Mouse (Mus musculus): ENCODE results near the gene Syk. TPM values are rescaled to one million over a fixed set of nuclear protein-coding genes. Genes with fewer than 3 reads are reported as not detected.
A peak's percentile ranks its signal among the peaks of the same experiment; 100 is the strongest.

Syk gene
- polyA plus RNA-seq, 1 experiment from 2014 or later: 4.3 TPM

DNA sequence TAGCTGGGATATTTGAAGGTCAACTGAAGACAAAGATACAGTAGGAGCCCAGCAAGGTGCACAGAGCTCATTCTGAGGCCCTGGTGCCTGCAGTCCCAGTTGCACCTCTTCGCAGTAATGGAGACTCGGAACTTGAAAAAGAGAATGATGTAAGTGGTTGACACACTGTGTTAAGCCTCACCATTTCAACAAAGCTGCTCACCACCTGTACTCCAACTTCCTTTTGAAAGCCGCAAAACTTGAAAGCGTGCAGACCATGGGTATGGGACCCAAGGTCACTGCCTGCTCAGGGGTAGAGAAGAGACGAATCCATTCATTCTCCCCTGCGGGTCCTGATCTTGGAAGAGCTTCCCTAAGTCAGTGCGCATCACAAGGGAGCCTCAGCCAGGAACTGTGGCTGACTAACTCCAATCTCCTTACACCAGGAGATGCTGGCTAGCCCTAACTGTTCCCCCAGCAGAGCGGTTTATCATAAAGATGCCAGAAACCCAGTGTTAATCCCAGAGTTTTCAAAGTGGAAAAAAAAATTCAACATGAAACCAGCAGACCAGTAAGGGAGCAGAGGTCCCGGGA lies 16.7 kb upstream of the Syk start:
- Histone ChIP-seq H3K27ac (ENCODE audit: low read length) (no peak overlapping the region), H3K27me3 (replicated peaks; ENCODE audit: insufficient read depth, low read length) (no peaks in the 10 kb centered on the region), H3K9ac (replicated peaks; ENCODE audit: low read depth) (no peak overlapping the region), H3K4me1 (ENCODE audit: insufficient read depth, low read depth, low read length) (no peaks in the 10 kb centered on the region), H3K36me3 (ENCODE audit: insufficient read depth, low read length) (no peaks in the 10 kb centered on the region), H3K4me2 (replicated peaks; ENCODE audit: low read depth, low read length) (no peak overlapping the region), H3K9me3 (ENCODE audit: low read length) (no peaks in the 10 kb centered on the region), H3K4me3 (ENCODE audit: low read depth, low read length) (no peak overlapping the region)
- WGBS: 85% methylated on average over 9 of the region's 9 CpGs
- ATAC-seq (no peak), DNase-seq (ENCODE audit: low spot score) (no peak)
- TF ChIP-seq CTCF (IDR thresholded peaks at IDR 0.05) (no peak), EP300 (IDR thresholded peaks at IDR 0.05) (no peak)

DNA sequence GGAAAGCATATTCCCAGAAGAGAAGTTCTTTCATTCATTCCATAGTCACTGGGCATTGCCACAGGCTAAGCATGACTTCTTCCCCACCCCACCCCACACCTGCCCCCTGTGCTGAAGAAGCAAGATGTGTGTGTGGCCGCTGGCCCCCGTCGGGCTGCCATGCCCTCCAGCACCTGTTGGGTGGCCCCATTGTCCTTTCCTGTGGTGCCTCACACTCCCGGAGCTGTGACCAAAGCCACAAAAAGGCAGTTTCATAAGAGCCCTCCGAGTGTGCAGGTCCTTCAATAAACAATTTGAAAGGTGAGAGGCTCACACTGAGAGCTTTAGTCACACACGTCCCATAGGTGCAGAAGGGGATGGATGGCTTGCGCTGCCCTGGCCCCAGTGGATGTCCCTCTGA lies 16.2 kb upstream of the Syk start:
- DNase-seq (ENCODE audit: low spot score) (no peak), ATAC-seq (no peak)
- Histone ChIP-seq H3K4me1 (ENCODE audit: insufficient read depth, low read depth, low read length) (no peaks in the 10 kb centered on the region), H3K4me3 (ENCODE audit: low read depth, low read length) (no peak overlapping the region), H3K27me3 (replicated peaks; ENCODE audit: insufficient read depth, low read length) (no peaks in the 10 kb centered on the region), H3K4me2 (replicated peaks; ENCODE audit: low read depth, low read length) (no peak overlapping the region), H3K27ac (ENCODE audit: low read length) (no peak overlapping the region), H3K9me3 (ENCODE audit: low read length) (no peaks in the 10 kb centered on the region), H3K36me3 (ENCODE audit: insufficient read depth, low read length) (no peaks in the 10 kb centered on the region), H3K9ac (replicated peaks; ENCODE audit: low read depth) (no peak overlapping the region)
- no peak for TF ChIP-seq CTCF (IDR thresholded peaks at IDR 0.05)
- no peak for TF ChIP-seq EP300 (IDR thresholded peaks at IDR 0.05)
- WGBS: 56% methylated on average over 7 of the region's 7 CpGs

DNA sequence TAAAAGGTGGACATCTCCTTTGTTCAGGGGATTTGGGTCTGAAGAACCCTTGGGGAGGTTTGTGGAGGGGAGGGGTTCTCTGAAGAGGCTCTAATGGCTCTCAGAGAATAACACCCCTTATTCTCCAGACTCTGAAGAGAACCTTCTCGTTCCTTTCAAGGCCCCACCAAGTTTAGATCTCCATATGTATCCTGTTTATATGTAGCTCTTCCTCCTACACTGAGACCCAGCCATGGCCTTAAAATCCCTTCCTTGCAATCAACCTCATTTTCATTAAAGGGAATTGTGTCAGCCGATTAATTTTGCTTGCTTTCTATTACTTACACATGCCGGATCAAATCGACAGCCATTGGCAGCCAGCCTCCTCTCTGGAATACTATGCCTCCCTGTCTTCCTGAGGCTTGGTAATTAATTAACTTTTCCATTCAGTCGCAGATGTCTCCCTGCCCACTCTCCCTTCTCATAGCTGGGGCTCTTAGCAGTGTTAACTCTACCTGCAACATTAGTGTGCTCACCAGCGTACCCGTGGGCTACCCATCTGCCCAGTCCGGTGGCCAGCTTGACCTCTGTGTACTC lies 13.7 kb upstream of the Syk start:
- 39% methylated on average over 8 of the region's 8 CpGs for WGBS
- peak; percentile 40; the same call in 1 of the 2 replicates for ATAC-seq
- Histone ChIP-seq H3K4me3 (ENCODE audit: low read depth, low read length) (no peak overlapping the region), H3K9ac (replicated peaks; ENCODE audit: low read depth) (no peak overlapping the region), H3K9me3 (ENCODE audit: low read length) (no peaks in the 10 kb centered on the region), H3K36me3 (ENCODE audit: insufficient read depth, low read length) (no peaks in the 10 kb centered on the region), H3K27me3 (replicated peaks; ENCODE audit: insufficient read depth, low read length) (no peaks in the 10 kb centered on the region), H3K4me1 (ENCODE audit: insufficient read depth, low read depth, low read length) (no peaks in the 10 kb centered on the region), H3K27ac (ENCODE audit: low read length) (no peak overlapping the region), H3K4me2 (replicated peaks; ENCODE audit: low read depth, low read length) (no peak overlapping the region)
- peak; percentile 62 for DNase-seq (ENCODE audit: low spot score)
- TF ChIP-seq CTCF (IDR thresholded peaks at IDR 0.05) (no peak), EP300 (IDR thresholded peaks at IDR 0.05) (peak; percentile 85)

DNA sequence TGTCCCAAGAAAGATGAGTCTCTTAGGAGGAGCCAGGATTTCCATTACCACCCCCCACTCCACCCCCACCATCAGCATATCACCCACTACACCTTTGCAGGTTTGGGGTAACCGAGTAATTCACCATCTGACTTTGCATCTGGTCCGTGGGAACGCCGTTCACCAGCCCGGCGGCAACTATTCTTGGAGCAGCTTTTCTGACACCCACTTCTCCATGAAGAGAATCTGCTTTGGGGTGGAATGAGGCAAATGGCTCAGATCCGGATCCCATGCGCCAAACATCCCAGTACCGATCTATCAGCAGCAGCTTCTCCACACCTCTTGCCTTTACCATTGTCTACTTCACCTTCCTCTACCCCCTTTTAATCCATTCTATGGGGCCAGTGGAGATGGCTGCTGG lies 12.7 kb upstream of the Syk start:
- Histone ChIP-seq H3K9me3 (ENCODE audit: low read length) (no peaks in the 10 kb centered on the region), H3K4me3 (ENCODE audit: low read depth, low read length) (no peak overlapping the region), H3K9ac (replicated peaks; ENCODE audit: low read depth) (no peak overlapping the region), H3K4me1 (ENCODE audit: insufficient read depth, low read depth, low read length) (no peaks in the 10 kb centered on the region), H3K4me2 (replicated peaks; ENCODE audit: low read depth, low read length) (no peak overlapping the region), H3K36me3 (ENCODE audit: insufficient read depth, low read length) (no peaks in the 10 kb centered on the region), H3K27me3 (replicated peaks; ENCODE audit: insufficient read depth, low read length) (no peaks in the 10 kb centered on the region), H3K27ac (ENCODE audit: low read length) (no peak overlapping the region)
- no peak for ATAC-seq
- no peak for DNase-seq (ENCODE audit: low spot score)
- no peak for TF ChIP-seq EP300 (IDR thresholded peaks at IDR 0.05)
- 91% methylated on average over 9 of the region's 9 CpGs for WGBS

DNA sequence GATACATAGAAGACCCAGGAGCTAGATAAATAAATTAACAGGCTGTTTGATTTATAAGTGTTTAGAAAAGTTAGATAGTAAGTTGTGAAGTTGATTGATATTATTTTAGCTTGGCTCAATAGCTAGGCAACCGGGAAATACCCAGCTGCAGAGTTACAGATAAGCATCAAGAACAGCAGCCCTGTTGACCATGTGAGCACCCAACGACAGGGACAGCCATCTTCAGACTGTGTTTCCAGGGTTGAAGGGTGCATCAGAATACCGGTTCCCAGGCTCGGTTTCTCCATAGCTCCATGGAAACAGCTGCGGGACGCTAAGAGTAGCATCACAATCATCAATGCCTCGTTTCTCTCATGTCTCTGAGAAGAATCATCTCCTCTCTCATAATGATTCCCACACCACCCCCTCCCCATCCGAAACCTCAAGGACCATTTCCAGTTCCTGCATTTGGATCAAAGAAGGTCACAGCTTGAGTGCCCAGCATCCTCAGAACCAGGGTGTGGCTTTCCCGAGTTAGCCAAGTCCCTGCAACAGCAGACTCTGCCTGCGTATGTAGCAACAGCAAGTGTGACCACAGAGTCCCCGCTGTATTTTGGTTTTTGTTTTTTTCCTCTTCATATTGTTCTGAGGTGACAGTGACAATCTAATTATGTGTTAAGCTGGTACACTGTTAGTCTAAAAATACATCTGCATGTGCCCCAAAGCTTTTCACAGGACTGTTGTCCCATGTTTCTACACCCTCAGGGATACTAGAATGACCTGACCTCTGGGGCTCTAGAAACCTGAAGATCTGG lies 11.2 kb upstream of the Syk start:
- no peak for TF ChIP-seq EP300 (IDR thresholded peaks at IDR 0.05)
- no peak for TF ChIP-seq CTCF (IDR thresholded peaks at IDR 0.05)
- peak; percentile 57 for DNase-seq (ENCODE audit: low spot score)
- Histone ChIP-seq H3K4me2 (replicated peaks; ENCODE audit: low read depth, low read length) (no peak overlapping the region), H3K9me3 (ENCODE audit: low read length) (no peaks in the 10 kb centered on the region), H3K27me3 (replicated peaks; ENCODE audit: insufficient read depth, low read length) (no peaks in the 10 kb centered on the region), H3K27ac (ENCODE audit: low read length) (peak overlapping the region; percentile 15; the same call in 1 of the 2 replicates), H3K4me3 (ENCODE audit: low read depth, low read length) (no peak overlapping the region), H3K9ac (replicated peaks; ENCODE audit: low read depth) (no peak overlapping the region), H3K36me3 (ENCODE audit: insufficient read depth, low read length) (no peaks in the 10 kb centered on the region), H3K4me1 (ENCODE audit: insufficient read depth, low read depth, low read length) (no peaks in the 10 kb centered on the region)
- WGBS: 49% methylated on average over 11 of the region's 11 CpGs
- ATAC-seq: peak; percentile 48
